Mouse (Mus musculus) testis, postnatal 14 days (tissue): ENCODE measurements around the gene Abtb2.

Source experiments
- DNase-seq: peaks from one replicate; pipeline ENCODE4 v3.0.0; 2021; ENCODE audit warnings: low spot score

Abtb2 gene

GRCm38 (mm10) chr2:103584093-103584492, 18.0 kb downstream of the Abtb2 start:
- DNase-seq, result no peak

GRCm38 (mm10) chr2:103586423-103586822, 20.3 kb downstream of the Abtb2 start:
- DNase-seq, result no peak

GRCm38 (mm10) chr2:103588776-103589175, 22.7 kb downstream of the Abtb2 start:
- no peak for DNase-seq

GRCm38 (mm10) chr2:103589400-103589799, 23.3 kb downstream of the Abtb2 start:
- no peak for DNase-seq

GRCm38 (mm10) chr2:103590645-103591044, 24.5 kb downstream of the Abtb2 start:
- no peak for DNase-seq

- DNase-seq, result no peak
Measured at GRCm38 (mm10) chr2:103591742-103592590, 25.9 kb downstream of the Abtb2 start.

DNA sequence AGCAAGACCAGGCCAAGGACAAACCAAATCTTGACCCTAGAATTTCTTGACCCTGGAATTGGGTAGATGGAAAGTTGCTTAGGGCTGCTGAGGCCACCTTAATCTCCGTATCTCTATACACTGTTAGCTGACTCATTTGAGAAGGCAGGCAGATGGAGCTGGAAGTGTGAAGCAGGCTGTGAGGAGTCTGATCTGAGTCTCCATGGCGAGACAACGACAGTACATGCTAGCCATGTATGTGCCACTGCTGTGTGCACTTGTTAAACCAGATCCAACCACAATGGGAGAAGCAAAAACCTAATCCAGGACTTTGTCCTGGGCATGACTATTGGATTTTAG, 26.4 kb downstream of the Abtb2 start:
- no peak for DNase-seq

- DNase-seq, result no peak
Measured at GRCm38 (mm10) chr2:103594592-103595011, 28.5 kb downstream of the Abtb2 start.

- DNase-seq, result peak; percentile 78
Measured at GRCm38 (mm10) chr2:103595028-103595651, 29.0 kb downstream of the Abtb2 start.

DNA sequence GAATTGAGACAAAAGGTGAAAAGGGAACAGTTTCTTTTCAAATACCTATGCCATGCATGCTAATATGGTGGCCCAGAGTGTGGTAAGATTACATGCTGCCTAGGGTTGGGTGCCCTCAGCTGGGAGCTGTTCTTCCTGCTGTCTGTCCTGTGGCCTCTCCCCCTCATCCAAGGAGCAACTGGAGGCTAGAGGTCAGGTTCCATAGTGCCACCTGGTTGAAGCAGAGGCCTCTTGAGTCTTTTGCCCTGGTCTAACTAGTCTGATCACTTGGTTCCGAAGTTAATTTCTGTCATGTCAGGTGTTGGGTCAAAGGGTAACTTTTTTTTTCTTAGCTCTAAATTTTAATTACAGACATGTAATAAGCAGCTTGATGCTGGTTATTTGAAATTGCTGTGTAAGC, 33.2 kb downstream of the Abtb2 start:
- no peak for DNase-seq

DNA sequence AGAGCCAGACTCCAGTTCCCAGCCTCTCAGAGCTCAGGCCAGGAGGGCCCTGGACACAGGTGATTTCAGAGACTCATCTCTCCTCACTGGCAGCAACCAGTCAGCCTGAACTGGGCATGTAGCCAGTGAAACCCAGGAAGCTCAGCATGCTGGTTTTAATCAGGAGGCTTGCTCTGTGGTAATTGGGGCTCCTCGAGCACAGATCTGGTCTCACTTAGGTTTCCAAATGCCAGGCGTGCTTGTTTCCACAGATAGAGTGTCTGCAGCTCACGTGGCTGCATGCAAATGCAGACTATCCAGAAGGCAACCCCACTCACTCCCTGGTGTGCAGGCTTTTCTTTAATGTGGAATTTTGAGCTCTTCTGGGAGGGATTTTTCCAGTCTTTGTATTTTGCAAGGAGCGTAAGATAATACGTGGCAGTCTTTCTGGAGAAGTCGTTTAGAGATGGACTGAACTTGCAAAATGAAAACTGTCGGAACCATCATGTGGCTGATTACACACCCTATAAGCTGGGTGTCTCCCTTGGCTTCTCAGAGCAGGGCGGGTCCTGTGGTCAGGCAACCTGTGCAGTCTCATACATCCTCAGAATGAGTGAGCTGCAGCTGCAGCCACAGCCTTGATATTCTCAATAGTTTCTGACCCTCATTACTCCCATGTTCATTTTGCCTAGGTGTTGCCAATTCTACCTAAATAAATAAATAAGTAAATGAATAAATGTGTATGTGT, 34.2 kb downstream of the Abtb2 start:
- DNase-seq, result no peak

- DNase-seq, result no peak
Measured at GRCm38 (mm10) chr2:103601126-103601525, 35.0 kb downstream of the Abtb2 start.

DNA sequence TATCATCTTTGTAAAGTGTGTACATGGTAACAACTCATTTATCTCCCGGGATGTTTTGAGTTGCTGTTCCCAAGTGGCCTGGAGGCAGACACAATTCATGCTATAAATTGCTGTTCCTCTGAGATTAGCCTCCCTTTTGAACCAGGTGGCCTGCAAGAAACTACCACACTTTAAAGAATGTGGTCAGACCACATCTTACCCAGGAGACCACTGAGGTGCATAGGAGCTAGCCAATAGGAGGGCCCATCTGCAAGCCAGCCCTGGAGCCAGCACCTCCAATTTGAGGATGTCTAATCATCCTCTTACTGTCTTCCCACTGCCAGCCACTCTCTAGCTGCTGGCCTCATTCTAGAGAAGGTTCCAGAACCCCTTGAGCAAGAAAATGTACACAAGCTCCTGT, 35.4 kb downstream of the Abtb2 start:
- DNase-seq, result no peak

- no peak for DNase-seq
Measured at GRCm38 (mm10) chr2:103603209-103603608, 37.1 kb downstream of the Abtb2 start.

DNA sequence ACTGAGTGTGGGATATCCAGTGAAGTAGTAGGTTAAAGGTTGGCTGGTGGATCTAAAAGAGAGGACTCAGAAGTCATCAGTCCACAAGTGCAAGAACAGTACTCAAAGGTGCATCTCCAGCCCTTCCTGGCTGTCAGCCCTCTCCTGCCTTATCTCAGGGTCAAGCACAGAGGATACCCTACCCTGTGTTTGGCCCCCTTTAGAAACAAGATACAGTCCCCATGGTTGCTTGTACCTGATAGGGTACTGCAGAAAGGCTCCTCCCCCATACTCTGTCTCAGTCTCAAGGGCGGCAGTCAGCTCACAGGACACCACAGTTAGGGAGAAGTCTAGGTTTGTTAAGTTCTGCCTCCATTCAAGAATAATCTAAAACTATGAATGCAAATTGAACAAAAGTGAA, 37.8 kb downstream of the Abtb2 start:
- no peak for DNase-seq

DNA sequence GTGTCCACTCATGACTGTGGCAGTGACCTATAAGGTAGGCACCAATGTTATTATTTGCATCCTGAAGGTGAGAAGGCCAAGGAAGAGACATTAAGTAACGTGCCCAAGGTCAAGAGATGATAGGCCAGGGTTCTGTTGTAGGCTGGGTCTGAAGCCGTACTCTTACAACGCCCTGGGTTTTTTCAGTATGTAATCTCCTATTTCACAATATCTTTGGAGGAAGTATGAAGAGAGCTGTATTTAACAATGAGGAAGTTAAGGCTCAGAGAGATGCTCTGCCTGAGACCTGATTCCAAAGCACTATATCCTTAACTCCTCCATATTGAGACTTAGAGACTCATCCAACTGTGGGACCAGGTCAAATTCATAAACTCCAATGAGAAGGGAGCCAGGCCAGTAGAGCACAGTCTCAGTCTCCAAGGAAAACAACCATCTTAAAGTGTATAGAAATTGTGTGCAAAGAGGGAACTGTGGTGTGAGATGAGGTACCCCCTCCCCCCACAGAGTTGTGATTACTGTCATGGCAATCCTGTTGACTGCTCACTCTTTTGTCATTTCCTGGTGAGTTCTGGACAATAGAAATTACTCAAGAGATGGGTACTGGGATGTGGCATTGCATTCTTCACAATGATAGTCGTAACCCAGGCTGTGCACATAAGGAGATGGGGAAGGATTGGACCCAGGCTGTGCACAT, 39.8 kb downstream of the Abtb2 start:
- DNase-seq, result no peak

DNA sequence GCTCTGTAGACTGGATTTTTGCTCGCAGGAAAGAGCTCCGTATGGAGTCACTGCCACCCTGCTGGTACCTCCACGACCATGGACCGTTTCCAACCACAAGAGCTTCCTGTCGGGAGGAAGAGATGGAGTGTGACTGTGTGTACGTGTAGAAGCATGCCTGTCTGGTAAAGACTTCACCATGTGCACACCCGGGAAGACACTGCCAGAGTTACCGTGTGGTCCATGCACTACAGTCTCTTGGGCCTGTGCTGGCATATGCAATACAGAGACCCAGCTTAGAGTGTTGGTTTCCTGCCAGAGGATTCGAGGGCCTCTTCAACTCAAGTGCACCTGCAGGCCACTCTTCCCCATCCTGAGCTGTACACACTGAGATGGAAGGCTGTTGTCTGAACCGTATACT, 41.8 kb downstream of the Abtb2 start:
- no peak for DNase-seq

- no peak for DNase-seq
Measured at GRCm38 (mm10) chr2:103608947-103609346, 42.8 kb downstream of the Abtb2 start.

DNA sequence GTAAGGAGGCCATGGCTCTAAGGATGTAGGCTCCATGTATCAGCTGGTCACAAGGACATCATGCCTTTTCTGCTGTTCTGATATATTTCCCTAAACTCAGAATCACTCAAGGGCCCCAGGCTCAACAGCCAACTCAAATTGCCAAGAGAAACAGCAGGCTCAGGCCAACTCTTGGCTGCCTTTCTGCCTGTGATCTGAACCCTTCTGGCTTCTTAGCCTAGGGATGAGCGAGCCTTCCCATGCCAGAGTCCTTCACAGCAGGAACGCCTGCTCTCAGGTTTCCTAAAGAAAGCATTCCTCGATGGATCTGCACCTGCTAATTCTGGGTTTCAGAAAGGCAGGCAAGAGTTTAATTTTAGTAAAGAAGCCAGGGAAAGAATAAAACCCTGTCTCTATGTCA, 43.4 kb downstream of the Abtb2 start:
- DNase-seq, result no peak

GRCm38 (mm10) chr2:103610831-103611535, 44.9 kb downstream of the Abtb2 start:
- DNase-seq, result no peak

GRCm38 (mm10) chr2:103613865-103614264, 47.8 kb downstream of the Abtb2 start:
- DNase-seq, result no peak

GRCm38 (mm10) chr2:103615028-103615427, 48.9 kb downstream of the Abtb2 start:
- DNase-seq, result no peak
